In genomic region chr9:35363936-35364335, GRCm38 (mm10) we compare ENCODE assay signal across 12 mouse cellular contexts. TPM values are rescaled to one million over a fixed set of nuclear protein-coding genes. Genes with fewer than 3 reads are reported as not detected.
A peak's percentile ranks its signal among the peaks of the same experiment; 100 is the strongest.
DNase-seq lines count a peak whose midpoint lies in the region; ATAC-seq lines count a peak whose summit lies in the region.
"Had no signal": no experiment of that assay in that cellular context is flagged by ENCODE, and none has a peak within 500 bp of the region (broad histone marks: within the 10 kb centered on the region; RNA-seq: fewer than 3 reads in every experiment).

No protein-coding gene starts in this region.

- H3K9ac ChIP-seq in limb, embryonic 11.5 days (ENCODE audit: low read length), result no peak overlapping the region; the same call in 1 of the 2 replicates
- H3K9ac ChIP-seq in kidney, embryonic 15.5 days, result no peak overlapping the region
- H3K9ac ChIP-seq: lung, embryonic 15.5 days; stomach, embryonic 15.5 days had no signal

- intact Hi-C loops in left cerebral cortex, postnatal 36 days (cut with DNase I), result no loop called here

- H3K4me3 ChIP-seq in limb, embryonic 11.5 days (ENCODE audit: low read depth, low read length), result no peak overlapping the region
- H3K4me3 ChIP-seq in kidney, embryonic 15.5 days (replicated peaks), result no peak overlapping the region
- H3K4me3 ChIP-seq: lung, embryonic 15.5 days; stomach, embryonic 15.5 days had no signal

- no peaks in the 10 kb centered on the region for H3K36me3 ChIP-seq in limb, embryonic 11.5 days (ENCODE audit: control insufficient read depth, insufficient read depth, low read length)
- H3K36me3 ChIP-seq in kidney, embryonic 15.5 days, result no peaks in the 10 kb centered on the region
- H3K36me3 ChIP-seq: lung, embryonic 15.5 days; stomach, embryonic 15.5 days had no signal

- WGBS in limb, embryonic 11.5 days, result 53% methylated on average over 4 of the region's 4 CpGs
- WGBS in kidney, embryonic 15.5 days, result 54% methylated on average over 4 of the region's 4 CpGs

- no peaks in the 10 kb centered on the region for H3K9me3 ChIP-seq in limb, embryonic 11.5 days (ENCODE audit: control insufficient read depth, low read length)
- no peaks in the 10 kb centered on the region for H3K9me3 ChIP-seq in kidney, embryonic 15.5 days (replicated peaks)
- H3K9me3 ChIP-seq: lung, embryonic 15.5 days; stomach, embryonic 15.5 days had no signal

- H3K4me1 ChIP-seq in limb, embryonic 11.5 days (ENCODE audit: control insufficient read depth, insufficient read depth, low read length), result peaks cover 54% of the 10 kb centered on the region
- H3K4me1 ChIP-seq in kidney, embryonic 15.5 days, result peaks cover 28% of the 10 kb centered on the region

- H3K27me3 ChIP-seq in limb, embryonic 11.5 days (ENCODE audit: control insufficient read depth, insufficient read depth, low read length), result no peaks in the 10 kb centered on the region
- H3K27me3 ChIP-seq in kidney, embryonic 15.5 days, result peaks cover 2% of the 10 kb centered on the region; the same call in 1 of the 2 replicates
- H3K27me3 ChIP-seq: stomach, embryonic 15.5 days had no signal

- H3K27ac ChIP-seq in limb, embryonic 11.5 days (replicated peaks; ENCODE audit: low read depth, low read length), result peak overlapping the region; percentile 88
- H3K27ac ChIP-seq in kidney, embryonic 15.5 days, result no peak overlapping the region
- H3K27ac ChIP-seq: lung, embryonic 15.5 days; stomach, embryonic 15.5 days had no signal

- DNase-seq in frontal cortex, adult 2 months (ENCODE audit: extremely low spot score in 1 of 2, low spot score in 1 of 2), result peak; percentile 27 to 35
- DNase-seq in frontal cortex, postnatal 10 days (ENCODE audit: low spot score in 2 of 2), result no peak
- DNase-seq in left cerebral cortex, postnatal 36 days (ENCODE audit: low spot score in 2 of 2), result peak; percentile 25 to 39
- no peak for DNase-seq in left cerebral cortex, adult 11 months (ENCODE audit: low spot score)
- peak; percentile 76 to 85 for DNase-seq in cerebellum, postnatal 25 days
- no peak for DNase-seq in limb, embryonic 11.5 days (ENCODE audit: low spot score)
- no peak for DNase-seq in embryo, embryonic 9.5 days (ENCODE audit: extremely low spot score)
- DNase-seq: embryo, embryonic 11 days; gastrocnemius, postnatal 36 days had no signal

- no peak for ATAC-seq in limb, embryonic 11.5 days (ENCODE audit: insufficient number of reproducible peaks, low FRiP score, low TSS enrichment, low read depth)
- no peak for ATAC-seq in kidney, embryonic 15.5 days (replicated peaks; ENCODE audit: low FRiP score)

- H3K4me2 ChIP-seq in limb, embryonic 11.5 days (ENCODE audit: low read depth, severe bottlenecking), result no peak overlapping the region
- no peak overlapping the region for H3K4me2 ChIP-seq in kidney, embryonic 15.5 days
- H3K4me2 ChIP-seq: lung, embryonic 15.5 days; stomach, embryonic 15.5 days had no signal

RNA-seq across cellular contexts. Expression of gene Cdon, which starts 57.0 kb away (rescaled TPM):
- 5.6 and 7.3 TPM in 2 replicates for polyA plus RNA-seq in frontal cortex, adult 2 months (2012; rRNA removed)
- 1 to 10 TPM; 8.0 to 9.1 TPM for total RNA-seq in left cerebral cortex, postnatal 36 days (2021)
- 10.9 and 11.8 TPM in 2 replicates for polyA plus RNA-seq in limb, embryonic 11.5 days (2014; fragmentation: Nextera tagmentation; extraction: Ambion mirVana)
- 4.0 and 4.2 TPM in 2 replicates for polyA plus RNA-seq in kidney, embryonic 15.5 days (2015; fragmentation: Nextera tagmentation; extraction: Ambion mirVana)

Comparison
In these comparisons a context has a peak if more than half of its experiments do, and no peak if none do; other contexts are left out.
1. DNase-seq: peak in frontal cortex, adult 2 months (2 of 2), left cerebral cortex, postnatal 36 days (2 of 2) and cerebellum, postnatal 25 days (2 of 2); none in frontal cortex, postnatal 10 days (0 of 2), left cerebral cortex, adult 11 months (single experiment), limb, embryonic 11.5 days (single experiment) and embryo, embryonic 9.5 days (single experiment).